10 mouse cellular contexts compared by ENCODE assay signal in genomic region chr15:89313359-89313758, GRCm38 (mm10). TPM values are rescaled to one million over a fixed set of nuclear protein-coding genes. Genes with fewer than 3 reads are reported as not detected.
A peak's percentile ranks its signal among the peaks of the same experiment; 100 is the strongest.
DNase-seq lines count a peak whose midpoint lies in the region; ATAC-seq lines count a peak whose summit lies in the region.
"Had no signal": no experiment of that assay in that cellular context is flagged by ENCODE, and none has a peak within 500 bp of the region (broad histone marks: within the 10 kb centered on the region; RNA-seq: fewer than 3 reads in every experiment).

No protein-coding gene starts in this region.

- no peak overlapping the region for H3K9ac ChIP-seq in intestine, embryonic 15.5 days
- no peak overlapping the region for H3K9ac ChIP-seq in intestine, embryonic 16.5 days (ENCODE audit: low read depth, low read length)
- no peak overlapping the region for H3K9ac ChIP-seq in embryonic facial prominence, embryonic 15.5 days
- 0 out of 2 replicates have a peak overlapping the region, but pooled peaks have one; percentile 96 for H3K9ac ChIP-seq in hindbrain, embryonic 12.5 days
- H3K9ac ChIP-seq in midbrain, embryonic 14.5 days (replicated peaks; ENCODE audit: low read length), result peak overlapping the region; percentile 23; the same call in 1 of the 2 replicates

- no peaks in the 10 kb centered on the region for H3K27me3 ChIP-seq in intestine, embryonic 15.5 days (replicated peaks)
- no peaks in the 10 kb centered on the region for H3K27me3 ChIP-seq in intestine, embryonic 16.5 days (replicated peaks; ENCODE audit: control insufficient read depth, insufficient read depth, low read length)
- no peaks in the 10 kb centered on the region for H3K27me3 ChIP-seq in embryonic facial prominence, embryonic 15.5 days
- H3K27me3 ChIP-seq in hindbrain, embryonic 12.5 days, result no peaks in the 10 kb centered on the region
- no peaks in the 10 kb centered on the region for H3K27me3 ChIP-seq in midbrain, embryonic 14.5 days (ENCODE audit: control insufficient read depth, insufficient read depth, low read length)

- H3K4me1 ChIP-seq in intestine, embryonic 15.5 days (replicated peaks), result peaks cover 21% of the 10 kb centered on the region
- H3K4me1 ChIP-seq in intestine, embryonic 16.5 days (ENCODE audit: control insufficient read depth, insufficient read depth, low read length), result peaks cover 17% of the 10 kb centered on the region
- H3K4me1 ChIP-seq in embryonic facial prominence, embryonic 15.5 days, result peaks cover 32% of the 10 kb centered on the region
- H3K4me1 ChIP-seq in hindbrain, embryonic 12.5 days, result peaks cover 39% of the 10 kb centered on the region
- H3K4me1 ChIP-seq in midbrain, embryonic 14.5 days (ENCODE audit: control insufficient read depth, insufficient read depth, low read length), result peaks cover 22% of the 10 kb centered on the region

- H3K4me2 ChIP-seq in intestine, embryonic 15.5 days (replicated peaks), result 0 out of 2 replicates have a peak overlapping the region, but pooled peaks have one; percentile 29
- no peak overlapping the region for H3K4me2 ChIP-seq in intestine, embryonic 16.5 days (ENCODE audit: low read depth, low read length)
- peak overlapping the region; percentile 72 for H3K4me2 ChIP-seq in embryonic facial prominence, embryonic 15.5 days (replicated peaks)
- H3K4me2 ChIP-seq in hindbrain, embryonic 12.5 days (replicated peaks), result peak overlapping the region; percentile 95
- peak overlapping the region; percentile 86 for H3K4me2 ChIP-seq in midbrain, embryonic 14.5 days (ENCODE audit: low read length)

- no peak for ATAC-seq in intestine, embryonic 15.5 days
- no peak for ATAC-seq in intestine, embryonic 16.5 days
- ATAC-seq in embryonic facial prominence, embryonic 15.5 days (ENCODE audit: insufficient number of reproducible peaks, low FRiP score, low TSS enrichment, low read depth), result no peak
- no peak for ATAC-seq in hindbrain, embryonic 12.5 days (ENCODE audit: low FRiP score)
- ATAC-seq in midbrain, embryonic 14.5 days (ENCODE audit: low FRiP score, low TSS enrichment), result no peak

- intact Hi-C loops in left cerebral cortex, postnatal 25 days (cut with DNase I), result no loop called here

- H3K36me3 ChIP-seq in intestine, embryonic 15.5 days, result no peaks in the 10 kb centered on the region
- H3K36me3 ChIP-seq in intestine, embryonic 16.5 days (ENCODE audit: control insufficient read depth, insufficient read depth, low read length), result no peaks in the 10 kb centered on the region
- H3K36me3 ChIP-seq in embryonic facial prominence, embryonic 15.5 days, result no peaks in the 10 kb centered on the region
- no peaks in the 10 kb centered on the region for H3K36me3 ChIP-seq in hindbrain, embryonic 12.5 days
- no peaks in the 10 kb centered on the region for H3K36me3 ChIP-seq in midbrain, embryonic 14.5 days (ENCODE audit: control insufficient read depth, insufficient read depth, low read length)

- no peak overlapping the region for H3K4me3 ChIP-seq in intestine, embryonic 15.5 days (replicated peaks)
- H3K4me3 ChIP-seq in intestine, embryonic 16.5 days (ENCODE audit: low read length), result no peak overlapping the region
- 0 out of 2 replicates have a peak overlapping the region, but pooled peaks have one; percentile 5 for H3K4me3 ChIP-seq in embryonic facial prominence, embryonic 15.5 days (replicated peaks)
- peak overlapping the region; percentile 98; the same call in 1 of the 2 replicates for H3K4me3 ChIP-seq in hindbrain, embryonic 12.5 days
- peak overlapping the region; percentile 95; the same call in 1 of the 2 replicates for H3K4me3 ChIP-seq in midbrain, embryonic 14.5 days (replicated peaks; ENCODE audit: low read depth, low read length)

- no peak overlapping the region for H3K27ac ChIP-seq in intestine, embryonic 15.5 days
- H3K27ac ChIP-seq in intestine, embryonic 16.5 days (ENCODE audit: low read length), result no peak overlapping the region
- no peak overlapping the region for H3K27ac ChIP-seq in embryonic facial prominence, embryonic 15.5 days (replicated peaks)
- no peak overlapping the region for H3K27ac ChIP-seq in hindbrain, embryonic 12.5 days
- H3K27ac ChIP-seq in midbrain, embryonic 14.5 days (replicated peaks; ENCODE audit: low read depth, low read length), result no peak overlapping the region

- WGBS in intestine, embryonic 15.5 days, result 64% methylated on average over 4 of the region's 4 CpGs
- WGBS in intestine, embryonic 16.5 days, result 72% methylated on average over 4 of the region's 4 CpGs
- WGBS in embryonic facial prominence, embryonic 15.5 days, result 68% methylated on average over 4 of the region's 4 CpGs
- 78% methylated on average over 4 of the region's 4 CpGs for WGBS in hindbrain, embryonic 12.5 days
- 81% methylated on average over 4 of the region's 4 CpGs for WGBS in midbrain, embryonic 14.5 days

- no peaks in the 10 kb centered on the region for H3K9me3 ChIP-seq in intestine, embryonic 15.5 days
- H3K9me3 ChIP-seq in intestine, embryonic 16.5 days (ENCODE audit: control insufficient read depth, low read length), result no peaks in the 10 kb centered on the region
- H3K9me3 ChIP-seq in embryonic facial prominence, embryonic 15.5 days (replicated peaks), result no peaks in the 10 kb centered on the region
- no peaks in the 10 kb centered on the region for H3K9me3 ChIP-seq in hindbrain, embryonic 12.5 days (replicated peaks)
- no peaks in the 10 kb centered on the region for H3K9me3 ChIP-seq in midbrain, embryonic 14.5 days (ENCODE audit: control insufficient read depth, low read length)

- DNase-seq in midbrain, embryonic 14.5 days, result no peak
- DNase-seq in embryo, embryonic 10 days (ENCODE audit: low spot score), result no peak
- DNase-seq in layer of hippocampus, postnatal 10 days (ENCODE audit: low spot score in 2 of 2), result no peak
- no peak for DNase-seq in left cerebral cortex, postnatal 25 days (ENCODE audit: low spot score in 2 of 2)
- DNase-seq: gastrocnemius, postnatal 10 days; kidney, postnatal 4 days had no signal

RNA-seq across cellular contexts. Expression of gene Sbf1, which starts 1.8 kb away (rescaled TPM):
- polyA plus RNA-seq in intestine, embryonic 15.5 days (2015; fragmentation: Nextera tagmentation; extraction: Ambion mirVana), result 35.1 and 38.8 TPM in 2 replicates
- polyA plus RNA-seq in intestine, embryonic 16.5 days (2015; fragmentation: Nextera tagmentation; extraction: Ambion mirVana), result 32.0 and 33.4 TPM in 2 replicates
- 57.3 and 65.5 TPM in 2 replicates for polyA plus RNA-seq in embryonic facial prominence, embryonic 15.5 days (2015; fragmentation: Nextera tagmentation; extraction: Ambion mirVana)
- 81.1 and 95.5 TPM in 2 replicates for polyA plus RNA-seq in hindbrain, embryonic 12.5 days (2016; fragmentation: Nextera tagmentation; extraction: Ambion mirVana)
- polyA plus RNA-seq in midbrain, embryonic 14.5 days (2014; fragmentation: Nextera tagmentation; extraction: Ambion mirVana), result 103 and 109 TPM in 2 replicates
- total RNA-seq in layer of hippocampus, postnatal 10 days (2021), result 100 to 1,000 TPM; 215 to 259 TPM
- total RNA-seq in left cerebral cortex, postnatal 25 days (2021), result 100 to 1,000 TPM; 205 to 212 TPM

RNA-seq across cellular contexts. Expression of gene Adm2, which starts 9.2 kb away (rescaled TPM):
- 1.4 and 1.5 TPM in 2 replicates for polyA plus RNA-seq in intestine, embryonic 15.5 days (2015; fragmentation: Nextera tagmentation; extraction: Ambion mirVana)
- 1.5 and 2.0 TPM in 2 replicates for polyA plus RNA-seq in intestine, embryonic 16.5 days (2015; fragmentation: Nextera tagmentation; extraction: Ambion mirVana)
- polyA plus RNA-seq in embryonic facial prominence, embryonic 15.5 days (2015; fragmentation: Nextera tagmentation; extraction: Ambion mirVana), result 0.55 and 0.91 TPM in 2 replicates
- not detected in 2 replicates for polyA plus RNA-seq in hindbrain, embryonic 12.5 days (2016; fragmentation: Nextera tagmentation; extraction: Ambion mirVana)
- polyA plus RNA-seq in midbrain, embryonic 14.5 days (2014; fragmentation: Nextera tagmentation; extraction: Ambion mirVana), result not detected in 2 replicates
- total RNA-seq in layer of hippocampus, postnatal 10 days (2021), result not detected
- total RNA-seq in left cerebral cortex, postnatal 25 days (2021), result not detected
- total RNA-seq: gastrocnemius, postnatal 10 days had no signal

RNA-seq across cellular contexts. Expression of gene Miox, which starts 20.8 kb away (rescaled TPM):
- 0.32 and 0.36 TPM in 2 replicates for polyA plus RNA-seq in intestine, embryonic 15.5 days (2015; fragmentation: Nextera tagmentation; extraction: Ambion mirVana)
- 0.46 TPM in 1 of 2 replicates, not detected in the other for polyA plus RNA-seq in intestine, embryonic 16.5 days (2015; fragmentation: Nextera tagmentation; extraction: Ambion mirVana)
- not detected in 2 replicates for polyA plus RNA-seq in embryonic facial prominence, embryonic 15.5 days (2015; fragmentation: Nextera tagmentation; extraction: Ambion mirVana)
- polyA plus RNA-seq in hindbrain, embryonic 12.5 days (2016; fragmentation: Nextera tagmentation; extraction: Ambion mirVana), result not detected in 2 replicates
- not detected in 2 replicates for polyA plus RNA-seq in midbrain, embryonic 14.5 days (2014; fragmentation: Nextera tagmentation; extraction: Ambion mirVana)
- not detected for total RNA-seq in layer of hippocampus, postnatal 10 days (2021)
- total RNA-seq in left cerebral cortex, postnatal 25 days (2021), result not detected
- total RNA-seq: gastrocnemius, postnatal 10 days had no signal

RNA-seq across cellular contexts. Expression of gene Lmf2, which starts 42.1 kb away (rescaled TPM):
- polyA plus RNA-seq in intestine, embryonic 15.5 days (2015; fragmentation: Nextera tagmentation; extraction: Ambion mirVana), result 55.2 and 58.0 TPM in 2 replicates
- polyA plus RNA-seq in intestine, embryonic 16.5 days (2015; fragmentation: Nextera tagmentation; extraction: Ambion mirVana), result 55.8 and 56.3 TPM in 2 replicates
- 73.0 and 79.9 TPM in 2 replicates for polyA plus RNA-seq in embryonic facial prominence, embryonic 15.5 days (2015; fragmentation: Nextera tagmentation; extraction: Ambion mirVana)
- polyA plus RNA-seq in hindbrain, embryonic 12.5 days (2016; fragmentation: Nextera tagmentation; extraction: Ambion mirVana), result 42.5 and 47.3 TPM in 2 replicates
- 18.3 and 23.9 TPM in 2 replicates for polyA plus RNA-seq in midbrain, embryonic 14.5 days (2014; fragmentation: Nextera tagmentation; extraction: Ambion mirVana)
- 10 to 100 TPM; 24.1 to 29.3 TPM for total RNA-seq in layer of hippocampus, postnatal 10 days (2021)
- 10 to 100 TPM; 21.0 to 21.8 TPM for total RNA-seq in left cerebral cortex, postnatal 25 days (2021)

RNA-seq across cellular contexts. Expression of gene Ncaph2, which starts 42.2 kb away (rescaled TPM):
- polyA plus RNA-seq in intestine, embryonic 15.5 days (2015; fragmentation: Nextera tagmentation; extraction: Ambion mirVana), result 131 and 138 TPM in 2 replicates
- polyA plus RNA-seq in intestine, embryonic 16.5 days (2015; fragmentation: Nextera tagmentation; extraction: Ambion mirVana), result 123 and 128 TPM in 2 replicates
- 150 and 160 TPM in 2 replicates for polyA plus RNA-seq in embryonic facial prominence, embryonic 15.5 days (2015; fragmentation: Nextera tagmentation; extraction: Ambion mirVana)
- 140 and 151 TPM in 2 replicates for polyA plus RNA-seq in hindbrain, embryonic 12.5 days (2016; fragmentation: Nextera tagmentation; extraction: Ambion mirVana)
- 106 and 111 TPM in 2 replicates for polyA plus RNA-seq in midbrain, embryonic 14.5 days (2014; fragmentation: Nextera tagmentation; extraction: Ambion mirVana)
- 10 to 100 TPM; 73.2 to 82.3 TPM for total RNA-seq in layer of hippocampus, postnatal 10 days (2021)
- 10 to 100 TPM; 96.1 to 97.4 TPM for total RNA-seq in left cerebral cortex, postnatal 25 days (2021)

Comparison
In these comparisons a context has a peak if more than half of its experiments do, and no peak if none do; other contexts are left out.
1. H3K4me3 ChIP-seq: peak in embryonic facial prominence, embryonic 15.5 days (single experiment), hindbrain, embryonic 12.5 days (single experiment) and midbrain, embryonic 14.5 days (single experiment); none in intestine, embryonic 15.5 days (single experiment) and intestine, embryonic 16.5 days (single experiment).
2. H3K9ac ChIP-seq: peak in hindbrain, embryonic 12.5 days (single experiment) and midbrain, embryonic 14.5 days (single experiment); none in intestine, embryonic 15.5 days (single experiment), intestine, embryonic 16.5 days (single experiment) and embryonic facial prominence, embryonic 15.5 days (single experiment).